Mouse (Mus musculus): ENCODE data around the gene Ide.

The Ide gene

GRCm38 (mm10) chr19:37337752-37338151 is at the start of gene Ide:
TSS of gene Ide (minus strand) at chr19:37337852.
- no peak for DNase-seq

GRCm38 (mm10) chr19:37386126-37386525 is 48.5 kb upstream of the Ide start:
- DNase-seq, result no peak

- no peak for DNase-seq
Observed at GRCm38 (mm10) chr19:37378816-37379215, 41.2 kb upstream of the Ide start.

- no peak for DNase-seq
Observed at GRCm38 (mm10) chr19:37377404-37377990, 39.8 kb upstream of the Ide start.

GRCm38 (mm10) chr19:37376841-37377240 is 39.2 kb upstream of the Ide start:
- DNase-seq, result no peak

GRCm38 (mm10) chr19:37375755-37376615 is 38.3 kb upstream of the Ide start, which contains the start of gene Kif11:
TSS of gene Kif11 (plus strand) at chr19:37376403.
- peak; percentile 93 to 96 for DNase-seq

- no peak for DNase-seq
Observed at GRCm38 (mm10) chr19:37374941-37375754, 37.5 kb upstream of the Ide start.

- DNase-seq, result peak; percentile 64 to 69
Observed at GRCm38 (mm10) chr19:37370356-37370755, 32.7 kb upstream of the Ide start.

GRCm38 (mm10) chr19:37369921-37370320 is 32.3 kb upstream of the Ide start:
- DNase-seq, result no peak

GRCm38 (mm10) chr19:37368990-37369389 is 31.3 kb upstream of the Ide start:
- DNase-seq, result no peak

- no peak for DNase-seq
Observed at GRCm38 (mm10) chr19:37363128-37363939, 25.7 kb upstream of the Ide start.

- no peak for DNase-seq
Observed at GRCm38 (mm10) chr19:37362545-37362944, 24.9 kb upstream of the Ide start.

GRCm38 (mm10) chr19:37360044-37360443 is 22.4 kb upstream of the Ide start:
- DNase-seq, result no peak

GRCm38 (mm10) chr19:37353331-37353730 is 15.7 kb upstream of the Ide start:
- no peak for DNase-seq

- DNase-seq, result no peak
Observed at GRCm38 (mm10) chr19:37352756-37353155, 15.1 kb upstream of the Ide start.

GRCm38 (mm10) chr19:37348952-37349351 is 11.3 kb upstream of the Ide start:
- DNase-seq, result no peak

GRCm38 (mm10) chr19:37348331-37348730 is 10.7 kb upstream of the Ide start:
- DNase-seq, result no peak

- DNase-seq, result no peak
Observed at GRCm38 (mm10) chr19:37346258-37346657, 8.6 kb upstream of the Ide start.

GRCm38 (mm10) chr19:37343899-37344298 is 6.2 kb upstream of the Ide start:
- DNase-seq, result no peak

- DNase-seq, result no peak
Observed at GRCm38 (mm10) chr19:37340931-37341330, 3.3 kb upstream of the Ide start.

- DNase-seq, result no peak
Observed at GRCm38 (mm10) chr19:37340495-37340894, 2.8 kb upstream of the Ide start.

- no peak for DNase-seq
Observed at GRCm38 (mm10) chr19:37335392-37335791, 2.3 kb downstream of the Ide start.
